Mouse (Mus musculus) ES-E14 (cell line): ENCODE data around the gene Ang6.

Source experiments
- HCFC1 ChIP-seq: IDR thresholded peaks from 2 replicates; pipeline ENCODE4 v1.6.1; 2012; ENCODE audit warnings: low read length, inconsistent platforms, borderline replicate concordance; ENCODE audit not compliant: insufficient read depth
- MAFK ChIP-seq: IDR thresholded peaks from 2 replicates; pipeline ENCODE4 v1.6.1; 2014; ENCODE audit warnings: mild to moderate bottlenecking, low read depth, low read length, inconsistent platforms; ENCODE audit not compliant: insufficient read depth
- ZC3H11A ChIP-seq: IDR thresholded peaks from 2 replicates; pipeline ENCODE4 v1.6.1; 2012; ENCODE audit warnings: low read depth, mild to moderate bottlenecking, inconsistent platforms, low read length, borderline replicate concordance
- ZNF384 ChIP-seq: IDR thresholded peaks from 2 replicates; pipeline ENCODE4 v1.6.1; 2012; ENCODE audit warnings: low read depth, low read length, inconsistent platforms

DNA sequence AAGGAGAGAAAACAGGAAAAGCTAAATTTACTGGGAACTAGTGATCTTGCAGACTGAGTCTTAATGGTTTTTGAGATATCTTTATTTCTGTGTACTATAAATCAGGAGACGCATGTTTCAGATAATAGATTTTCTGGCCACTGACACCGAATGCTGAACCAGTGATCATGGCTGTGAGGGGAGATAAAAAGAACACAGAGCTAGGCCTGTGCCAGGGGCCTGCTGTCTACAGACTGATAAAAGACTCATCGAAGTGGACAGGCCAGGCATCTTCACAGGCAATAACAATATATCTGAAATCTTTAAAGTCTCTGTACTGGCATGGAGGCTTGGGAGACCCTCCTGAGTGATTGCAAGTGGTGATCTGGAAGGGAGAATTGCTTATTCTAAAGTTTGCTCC is 469 bp downstream of the Ang6 start:
- no peak for TF ChIP-seq MAFK
- TF ChIP-seq ZC3H11A = no peak
- no peak for TF ChIP-seq HCFC1
- no peak for TF ChIP-seq ZNF384
